21 mouse cellular contexts compared by ENCODE assay signal in the genomic region with DNA sequence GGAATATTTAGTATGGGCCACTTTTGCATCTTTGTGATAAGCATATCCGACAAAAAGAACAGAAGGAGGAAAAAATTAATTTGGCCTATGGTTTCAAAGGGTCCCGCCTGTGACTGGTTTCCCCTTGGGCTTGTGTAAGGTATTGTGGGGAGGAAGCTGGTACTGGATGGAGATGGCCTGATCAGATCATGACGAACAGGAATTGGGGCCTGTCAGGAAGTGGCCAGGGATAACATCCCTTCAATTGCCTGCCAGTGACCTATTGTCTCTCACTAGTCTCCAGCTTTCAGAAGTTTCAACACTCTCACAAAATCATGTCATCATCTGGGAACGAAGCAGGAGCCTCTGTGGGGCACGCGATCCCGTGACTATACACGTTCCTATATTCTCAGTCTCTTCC. TPM values are rescaled to one million over a fixed set of nuclear protein-coding genes. Genes with fewer than 3 reads are reported as not detected.
"Had no signal": no experiment of that assay in that cellular context is flagged by ENCODE, and none has a peak within 500 bp of the region (broad histone marks: within the 10 kb centered on the region; RNA-seq: fewer than 3 reads in every experiment).

No protein-coding gene starts in this region.

- ATAC-seq: liver, postnatal 0 days; midbrain, embryonic 13.5 days; midbrain, embryonic 15.5 days had no signal

- H3K36me3 ChIP-seq: liver, embryonic 13.5 days; liver, embryonic 15.5 days; lung, embryonic 15.5 days; midbrain, embryonic 13.5 days; midbrain, embryonic 15.5 days; neural tube, embryonic 12.5 days; stomach, embryonic 15.5 days had no signal

- H3K4me2 ChIP-seq: liver, embryonic 13.5 days; liver, embryonic 15.5 days; lung, embryonic 15.5 days; midbrain, embryonic 11.5 days; midbrain, embryonic 13.5 days; midbrain, embryonic 15.5 days; neural tube, embryonic 12.5 days; stomach, embryonic 15.5 days had no signal

- H3K9me3 ChIP-seq: liver, embryonic 13.5 days; liver, embryonic 15.5 days; lung, embryonic 15.5 days; megakaryocyte, embryonic 14.5 days; midbrain, embryonic 13.5 days; midbrain, embryonic 15.5 days; neural tube, embryonic 12.5 days; stomach, embryonic 15.5 days had no signal

- H3K4me3 ChIP-seq: liver, embryonic 13.5 days; liver, embryonic 15.5 days; lung, embryonic 15.5 days; megakaryocyte, embryonic 14.5 days; midbrain, embryonic 13.5 days; midbrain, embryonic 15.5 days; neural tube, embryonic 12.5 days; stomach, embryonic 15.5 days had no signal

- H3K4me1 ChIP-seq: lung, embryonic 15.5 days; midbrain, embryonic 13.5 days; midbrain, embryonic 15.5 days; neural tube, embryonic 12.5 days; stomach, embryonic 15.5 days had no signal

- H3K27me3 ChIP-seq: liver, embryonic 13.5 days; liver, embryonic 15.5 days; lung, embryonic 15.5 days; megakaryocyte, embryonic 14.5 days; midbrain, embryonic 13.5 days; midbrain, embryonic 15.5 days; neural tube, embryonic 12.5 days; stomach, embryonic 15.5 days had no signal

- DNase-seq: liver, embryonic 13.5 days; liver, postnatal 0 days; right cerebral cortex, postnatal 14 days; thymus, adult 2 months; thymus, postnatal 25 days; thymus, postnatal 4 days had no signal

- H3K27ac ChIP-seq: liver, embryonic 13.5 days; liver, embryonic 15.5 days; lung, embryonic 15.5 days; macrophage; midbrain, embryonic 13.5 days; midbrain, embryonic 15.5 days; neural tube, embryonic 12.5 days; stomach, embryonic 15.5 days; stomach, postnatal 0 days had no signal

- H3K9ac ChIP-seq: liver, embryonic 13.5 days; liver, embryonic 15.5 days; liver, postnatal 0 days; lung, embryonic 15.5 days; midbrain, embryonic 13.5 days; midbrain, embryonic 15.5 days; neural tube, embryonic 12.5 days; stomach, embryonic 15.5 days had no signal

RNA-seq across cellular contexts. Expression of a gene that starts 2.7 kb away (rescaled TPM):
- total RNA-seq: megakaryocyte progenitor cell, adult 5-6 weeks; midbrain, postnatal 0 days; monocyte, adult 5-6 weeks; neutrophil, adult 5-6 weeks had no signal
- polyA plus RNA-seq: midbrain, embryonic 11.5 days; midbrain, embryonic 13.5 days; midbrain, postnatal 0 days; neural tube, embryonic 12.5 days; testis, adult 2 months had no signal
